Mouse (Mus musculus): ENCODE results near the gene Eif2ak1.

Gene Eif2ak1

GRCm38 (mm10) chr5:143902111-143902510 is 84.5 kb downstream of the Eif2ak1 start:
- DNase-seq: no peak

- no peak for DNase-seq
Measured at GRCm38 (mm10) chr5:143903813-143904212, 86.2 kb downstream of the Eif2ak1 start.

GRCm38 (mm10) chr5:143906429-143906828 is 88.8 kb downstream of the Eif2ak1 start:
- DNase-seq: no peak

GRCm38 (mm10) chr5:143908926-143909325 is 91.3 kb downstream of the Eif2ak1 start:
- no peak for DNase-seq

GRCm38 (mm10) chr5:143909417-143910400 is 92.1 kb downstream of the Eif2ak1 start, which contains the start of the genes Aimp2 and Pms2:
Aimp2 (minus strand) TSS chr5:143909847.
Pms2 (plus strand) TSS chr5:143909964.
- DNase-seq: peak; percentile 95

GRCm38 (mm10) chr5:143916221-143916620 is 98.6 kb downstream of the Eif2ak1 start:
- DNase-seq: no peak

- no peak for DNase-seq
Measured at GRCm38 (mm10) chr5:143917418-143917817, 99.8 kb downstream of the Eif2ak1 start.

- no peak for DNase-seq
Measured at GRCm38 (mm10) chr5:143918120-143918519, 100.5 kb downstream of the Eif2ak1 start.

GRCm38 (mm10) chr5:143924781-143925452 is 107.3 kb downstream of the Eif2ak1 start:
- DNase-seq: no peak

GRCm38 (mm10) chr5:143927875-143928274 is 110.3 kb downstream of the Eif2ak1 start, which contains the start of gene Gm42421:
Gm42421 (plus strand) TSS chr5:143928175.
- no peak for DNase-seq

- no peak for DNase-seq
Measured at GRCm38 (mm10) chr5:143929291-143929690, 111.7 kb downstream of the Eif2ak1 start.

GRCm38 (mm10) chr5:143930656-143931055 is 113.1 kb downstream of the Eif2ak1 start:
- DNase-seq: no peak

GRCm38 (mm10) chr5:143931863-143932580 is 114.4 kb downstream of the Eif2ak1 start:
- no peak for DNase-seq

GRCm38 (mm10) chr5:143932831-143933230 is 115.2 kb downstream of the Eif2ak1 start, which contains the start of gene Rsph10b:
Rsph10b (plus strand) TSS chr5:143933035.
- DNase-seq: no peak

GRCm38 (mm10) chr5:143933414-143933813 is 115.8 kb downstream of the Eif2ak1 start:
- DNase-seq: no peak

- no peak for DNase-seq
Measured at GRCm38 (mm10) chr5:143933875-143934274, 116.3 kb downstream of the Eif2ak1 start.

- DNase-seq: no peak
Measured at GRCm38 (mm10) chr5:143936156-143936555, 118.6 kb downstream of the Eif2ak1 start.

- DNase-seq: no peak
Measured at GRCm38 (mm10) chr5:143941588-143941987, 124.0 kb downstream of the Eif2ak1 start.

- DNase-seq: no peak
Measured at GRCm38 (mm10) chr5:143943231-143944125, 125.9 kb downstream of the Eif2ak1 start.

GRCm38 (mm10) chr5:143948361-143948760 is 130.8 kb downstream of the Eif2ak1 start:
- DNase-seq: no peak

- DNase-seq: no peak
Measured at GRCm38 (mm10) chr5:143950016-143950415, 132.4 kb downstream of the Eif2ak1 start.
